Mouse (Mus musculus): Measurements from ENCODE around the gene Mcm2. TPM values are rescaled to one million over a fixed set of nuclear protein-coding genes. Genes with fewer than 3 reads are reported as not detected.

Gene Mcm2
- polyA plus RNA-seq, 1 experiment from 2014 or later, result 99.4 TPM

GRCm38 (mm10) chr6:88858341-88858740 lies 40.2 kb downstream of the Mcm2 start:
- no peak overlapping the region; the same call in 1 of the 2 replicates for H3K27ac ChIP-seq
- no peak overlapping the region for H3K4me3 ChIP-seq
- ATAC-seq (ENCODE audit: insufficient number of reproducible peaks, low FRiP score, low TSS enrichment, low read depth), result no peak
- H3K4me2 ChIP-seq, result no peak overlapping the region
- H3K4me1 ChIP-seq, result no peaks in the 10 kb centered on the region
- no peaks in the 10 kb centered on the region for H3K27me3 ChIP-seq
- no peaks in the 10 kb centered on the region for H3K9me3 ChIP-seq
- no peak overlapping the region for H3K9ac ChIP-seq
- H3K36me3 ChIP-seq, result peaks cover 32% of the 10 kb centered on the region
- 55% methylated on average over 7 of the region's 7 CpGs for WGBS

GRCm38 (mm10) chr6:88857830-88858229 lies 40.8 kb downstream of the Mcm2 start:
- no peak for ATAC-seq (ENCODE audit: insufficient number of reproducible peaks, low FRiP score, low TSS enrichment, low read depth)
- WGBS, result 81% methylated on average over 6 of the region's 6 CpGs
- H3K27ac ChIP-seq, result no peak overlapping the region; the same call in 1 of the 2 replicates
- H3K4me3 ChIP-seq, result no peak overlapping the region
- no peaks in the 10 kb centered on the region for H3K4me1 ChIP-seq
- no peak overlapping the region for H3K4me2 ChIP-seq
- H3K9me3 ChIP-seq, result no peaks in the 10 kb centered on the region
- H3K36me3 ChIP-seq, result peaks cover 27% of the 10 kb centered on the region
- H3K27me3 ChIP-seq, result no peaks in the 10 kb centered on the region
- no peak overlapping the region for H3K9ac ChIP-seq

DNA sequence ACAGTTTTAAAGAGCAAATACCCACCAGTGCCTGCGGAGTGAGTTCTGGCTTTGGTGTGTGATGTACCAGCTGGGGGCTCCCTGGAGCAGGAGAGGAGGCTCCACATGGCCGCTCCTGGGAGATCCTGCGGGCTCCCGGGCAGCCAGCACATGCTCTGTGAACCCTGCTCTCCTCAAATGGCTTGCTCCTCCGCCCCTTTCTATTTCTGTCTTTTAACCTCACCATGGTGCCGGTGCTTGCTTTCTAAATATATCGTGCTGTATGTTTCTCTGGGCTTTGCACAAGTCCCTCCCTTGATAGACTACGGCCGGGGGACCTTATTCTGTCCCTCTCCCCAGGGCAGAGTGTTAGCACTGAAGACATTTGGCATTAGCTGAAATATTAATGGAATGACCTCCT lies 41.3 kb downstream of the Mcm2 start:
- no peak for ATAC-seq (ENCODE audit: insufficient number of reproducible peaks, low FRiP score, low TSS enrichment, low read depth)
- H3K4me1 ChIP-seq, result no peaks in the 10 kb centered on the region
- H3K27me3 ChIP-seq, result no peaks in the 10 kb centered on the region
- H3K9me3 ChIP-seq, result no peaks in the 10 kb centered on the region
- no peak overlapping the region for H3K4me2 ChIP-seq
- no peak overlapping the region for H3K4me3 ChIP-seq
- no peak overlapping the region for H3K27ac ChIP-seq
- WGBS, result 40% methylated on average over 9 of the region's 9 CpGs
- peaks cover 23% of the 10 kb centered on the region for H3K36me3 ChIP-seq
- no peak overlapping the region for H3K9ac ChIP-seq

- Histone ChIP-seq H3K4me3 (no peak overlapping the region), H3K27ac (no peak overlapping the region), H3K9me3 (no peaks in the 10 kb centered on the region), H3K4me2 (no peak overlapping the region), H3K27me3 (no peaks in the 10 kb centered on the region), H3K36me3 (peaks cover 13% of the 10 kb centered on the region), H3K9ac (no peak overlapping the region), H3K4me1 (no peaks in the 10 kb centered on the region)
- 20% methylated on average over 5 of the region's 5 CpGs for WGBS
- no peak for ATAC-seq (ENCODE audit: insufficient number of reproducible peaks, low FRiP score, low TSS enrichment, low read depth)
These were observed 42.9 kb downstream of the Mcm2 start for GRCm38 (mm10) chr6:88855636-88856035.

GRCm38 (mm10) chr6:88854509-88854908 lies 44.1 kb downstream of the Mcm2 start:
- no peak for ATAC-seq (ENCODE audit: insufficient number of reproducible peaks, low FRiP score, low TSS enrichment, low read depth)
- H3K4me1 ChIP-seq, result no peaks in the 10 kb centered on the region
- no peak overlapping the region for H3K9ac ChIP-seq
- H3K9me3 ChIP-seq, result no peaks in the 10 kb centered on the region
- no peak overlapping the region for H3K4me2 ChIP-seq
- peaks cover 7% of the 10 kb centered on the region for H3K36me3 ChIP-seq
- WGBS, result 71% methylated on average over 5 of the region's 5 CpGs
- no peaks in the 10 kb centered on the region for H3K27me3 ChIP-seq
- no peak overlapping the region for H3K27ac ChIP-seq
- H3K4me3 ChIP-seq, result no peak overlapping the region

DNA sequence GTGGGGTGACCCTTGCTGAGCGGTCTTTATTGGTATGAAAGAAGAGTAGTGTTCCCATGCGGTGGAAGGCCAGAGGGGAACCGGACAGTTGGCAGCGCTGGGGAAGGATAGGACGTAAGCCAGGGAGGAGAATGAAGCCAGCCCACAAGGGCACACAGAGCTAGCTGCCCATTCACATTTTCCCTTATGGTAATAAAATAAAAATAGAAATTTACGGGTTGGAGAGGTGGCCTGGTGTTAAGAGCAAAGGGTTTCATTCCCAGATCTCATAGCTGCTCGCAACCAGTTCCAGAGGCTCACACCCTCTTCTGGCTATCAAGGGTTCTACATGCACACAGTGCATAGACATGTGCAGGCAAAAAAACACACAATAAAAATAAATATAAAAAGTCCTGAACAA lies 48.5 kb downstream of the Mcm2 start:
- ATAC-seq (ENCODE audit: insufficient number of reproducible peaks, low FRiP score, low TSS enrichment, low read depth), result no peak
- WGBS, result 72% methylated on average over 7 of the region's 7 CpGs
- Histone ChIP-seq H3K4me3 (no peak overlapping the region), H3K9ac (no peak overlapping the region), H3K27me3 (no peaks in the 10 kb centered on the region), H3K36me3 (peaks cover 27% of the 10 kb centered on the region; the same call in 1 of the 2 replicates), H3K4me2 (no peak overlapping the region), H3K9me3 (no peaks in the 10 kb centered on the region), H3K4me1 (no peaks in the 10 kb centered on the region), H3K27ac (no peak overlapping the region)

GRCm38 (mm10) chr6:88849270-88849669 lies 49.3 kb downstream of the Mcm2 start:
- H3K4me3 ChIP-seq, result no peak overlapping the region
- H3K9me3 ChIP-seq, result no peaks in the 10 kb centered on the region
- no peak overlapping the region for H3K27ac ChIP-seq
- WGBS, result 46% methylated on average over 4 of the region's 4 CpGs
- H3K4me2 ChIP-seq, result no peak overlapping the region
- no peak for ATAC-seq (ENCODE audit: insufficient number of reproducible peaks, low FRiP score, low TSS enrichment, low read depth)
- no peaks in the 10 kb centered on the region for H3K27me3 ChIP-seq
- H3K36me3 ChIP-seq, result peaks cover 28% of the 10 kb centered on the region; the same call in 1 of the 2 replicates
- H3K9ac ChIP-seq, result no peak overlapping the region
- no peaks in the 10 kb centered on the region for H3K4me1 ChIP-seq

DNA sequence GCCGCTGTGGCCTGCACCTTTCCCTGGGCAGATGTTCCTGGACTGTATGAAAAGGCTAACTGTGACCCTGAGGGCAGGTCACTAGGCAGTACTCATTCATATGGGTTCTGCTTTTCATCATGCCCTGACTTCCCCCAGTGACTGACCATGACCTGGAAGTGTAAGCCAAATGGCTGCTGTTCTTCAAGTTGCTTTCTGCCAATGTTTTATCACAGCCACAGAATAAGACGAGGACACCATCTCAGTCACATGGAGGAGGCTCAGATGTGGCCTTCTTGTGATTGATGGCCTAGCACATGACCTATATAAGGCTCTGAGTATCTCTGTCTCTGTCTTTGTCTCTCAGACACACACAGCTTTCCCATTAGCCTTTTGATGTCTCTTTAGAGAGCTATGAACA lies 51.0 kb downstream of the Mcm2 start:
- ATAC-seq (ENCODE audit: insufficient number of reproducible peaks, low FRiP score, low TSS enrichment, low read depth), result no peak

GRCm38 (mm10) chr6:88844901-88845565 lies 53.5 kb downstream of the Mcm2 start:
- 84% methylated on average over 7 of the region's 7 CpGs for WGBS
- Histone ChIP-seq H3K4me2 (no peak overlapping the region), H3K4me1 (peaks cover 23% of the 10 kb centered on the region), H3K27ac (no peak overlapping the region), H3K9ac (no peak overlapping the region), H3K9me3 (no peaks in the 10 kb centered on the region), H3K4me3 (no peak overlapping the region), H3K27me3 (no peaks in the 10 kb centered on the region), H3K36me3 (peaks cover 23% of the 10 kb centered on the region; the same call in 1 of the 2 replicates)
- no peak for ATAC-seq (ENCODE audit: insufficient number of reproducible peaks, low FRiP score, low TSS enrichment, low read depth)

More for the DNA sequence above, 51.0 kb downstream of the Mcm2 start:
- 57% methylated on average over 2 of the region's 2 CpGs for WGBS
- Histone ChIP-seq H3K36me3 (peaks cover 26% of the 10 kb centered on the region; the same call in 1 of the 2 replicates), H3K27ac (no peak overlapping the region), H3K9ac (no peak overlapping the region), H3K4me1 (peaks cover 12% of the 10 kb centered on the region), H3K4me2 (no peak overlapping the region), H3K27me3 (no peaks in the 10 kb centered on the region), H3K9me3 (no peaks in the 10 kb centered on the region), H3K4me3 (no peak overlapping the region)

GRCm38 (mm10) chr6:88843781-88844725 lies 54.5 kb downstream of the Mcm2 start:
- Histone ChIP-seq H3K9ac (no peak overlapping the region), H3K36me3 (peaks cover 28% of the 10 kb centered on the region; the same call in 1 of the 2 replicates), H3K4me1 (peaks cover 23% of the 10 kb centered on the region), H3K27ac (no peak overlapping the region), H3K4me2 (no peak overlapping the region), H3K27me3 (no peaks in the 10 kb centered on the region), H3K9me3 (no peaks in the 10 kb centered on the region), H3K4me3 (no peak overlapping the region)
- 78% methylated on average over 9 of the region's 9 CpGs for WGBS
- no peak for ATAC-seq (ENCODE audit: insufficient number of reproducible peaks, low FRiP score, low TSS enrichment, low read depth)

DNA sequence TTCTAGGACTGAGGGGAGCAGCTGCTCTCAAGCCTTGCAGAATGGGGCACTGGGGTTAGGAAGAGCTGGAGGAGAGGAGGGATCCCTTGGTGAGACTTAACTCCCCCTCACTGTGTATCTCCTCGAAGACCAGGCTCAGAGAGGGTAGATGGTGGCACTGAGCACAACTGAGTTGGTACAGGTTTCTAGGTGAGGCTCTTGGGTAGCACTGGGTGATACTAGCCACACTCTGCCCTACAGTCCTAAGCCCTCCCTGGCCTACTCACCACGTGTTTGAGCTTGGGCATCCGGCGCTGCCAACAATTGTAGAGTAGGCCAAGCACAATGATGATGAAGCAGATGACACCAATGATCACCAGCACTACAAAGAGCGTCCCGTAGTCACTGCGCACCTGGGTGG lies 55.3 kb downstream of the Mcm2 start:
- no peaks in the 10 kb centered on the region for H3K9me3 ChIP-seq
- H3K27ac ChIP-seq, result peak overlapping the region; percentile 90; the same call in 1 of the 2 replicates
- WGBS, result 76% methylated on average over 7 of the region's 7 CpGs
- peaks cover 31% of the 10 kb centered on the region for H3K36me3 ChIP-seq
- no peak for ATAC-seq (ENCODE audit: insufficient number of reproducible peaks, low FRiP score, low TSS enrichment, low read depth)
- peak overlapping the region; percentile 73; the same call in 1 of the 2 replicates for H3K9ac ChIP-seq
- H3K4me1 ChIP-seq, result peaks cover 23% of the 10 kb centered on the region
- peak overlapping the region; percentile 90 for H3K4me2 ChIP-seq
- H3K4me3 ChIP-seq, result peak overlapping the region; percentile 89
- no peaks in the 10 kb centered on the region for H3K27me3 ChIP-seq

DNA sequence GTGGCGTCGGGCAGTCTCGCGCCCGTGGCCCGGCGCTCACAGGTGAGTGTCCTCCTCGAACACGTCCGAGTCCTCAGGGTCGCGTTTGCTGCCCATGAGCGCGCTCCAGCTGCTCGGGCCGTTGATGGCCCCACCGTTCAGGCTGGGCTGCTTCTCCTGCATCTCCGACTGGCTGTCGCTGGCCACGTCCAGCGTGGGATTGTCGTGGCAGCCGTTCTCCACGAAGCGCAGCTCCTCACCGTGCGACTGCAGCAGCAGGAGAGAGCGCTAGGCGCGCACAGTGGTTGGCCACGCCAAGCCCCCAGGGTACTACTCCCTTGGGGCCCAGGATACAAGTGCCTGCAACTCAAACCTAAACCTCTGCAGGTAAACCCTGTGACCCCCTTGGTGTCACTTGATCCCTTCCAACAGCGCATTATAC lies 55.8 kb downstream of the Mcm2 start:
- peak overlapping the region; percentile 73 for H3K9ac ChIP-seq
- peaks cover 31% of the 10 kb centered on the region for H3K36me3 ChIP-seq

More for the DNA sequence above, 55.8 kb downstream of the Mcm2 start:
- 0% methylated on average over 32 of the region's 32 CpGs for WGBS
- peak overlapping the region; percentile 89 for H3K4me3 ChIP-seq
- ATAC-seq (ENCODE audit: insufficient number of reproducible peaks, low FRiP score, low TSS enrichment, low read depth), result no peak
- peak overlapping the region; percentile 90 for H3K4me2 ChIP-seq
- peak overlapping the region; percentile 90 for H3K27ac ChIP-seq
- H3K9me3 ChIP-seq, result no peaks in the 10 kb centered on the region
- peaks cover 23% of the 10 kb centered on the region for H3K4me1 ChIP-seq
- H3K27me3 ChIP-seq, result no peaks in the 10 kb centered on the region
